Mouse (Mus musculus): ENCODE data around the gene Dolk. TPM values are rescaled to one million over a fixed set of nuclear protein-coding genes. Genes with fewer than 3 reads are reported as not detected.

Gene Dolk
- polyA plus RNA-seq, 1 experiment from 2014 or later, result 27.8 TPM

GRCm38 (mm10) chr2:30299966-30300365 is 13.8 kb upstream of the Dolk start:
- H3K9ac ChIP-seq, result no peak overlapping the region
- H3K4me3 ChIP-seq, result no peak overlapping the region
- H3K4me1 ChIP-seq, result peaks cover 1% of the 10 kb centered on the region
- no peaks in the 10 kb centered on the region for H3K9me3 ChIP-seq
- no peak overlapping the region for H3K27ac ChIP-seq (replicated peaks)
- no peak overlapping the region for H3K4me2 ChIP-seq
- ATAC-seq (ENCODE audit: extremely low read depth, insufficient number of reproducible peaks, low FRiP score, low TSS enrichment), result no peak
- peaks cover 80% of the 10 kb centered on the region for H3K36me3 ChIP-seq
- no peaks in the 10 kb centered on the region for H3K27me3 ChIP-seq (replicated peaks)
- 87% methylated on average over 5 of the region's 5 CpGs for WGBS

GRCm38 (mm10) chr2:30299525-30299924 is 13.4 kb upstream of the Dolk start:
- Histone ChIP-seq H3K9ac (no peak overlapping the region), H3K4me1 (peaks cover 5% of the 10 kb centered on the region), H3K27ac (replicated peaks) (no peak overlapping the region), H3K9me3 (no peaks in the 10 kb centered on the region), H3K4me3 (no peak overlapping the region), H3K27me3 (replicated peaks) (no peaks in the 10 kb centered on the region), H3K4me2 (no peak overlapping the region), H3K36me3 (peaks cover 76% of the 10 kb centered on the region)
- WGBS, result 74% methylated on average over 3 of the region's 3 CpGs
- ATAC-seq (ENCODE audit: extremely low read depth, insufficient number of reproducible peaks, low FRiP score, low TSS enrichment), result no peak

GRCm38 (mm10) chr2:30287027-30287373 is 866 bp upstream of the Dolk start:
- ATAC-seq (ENCODE audit: extremely low read depth, insufficient number of reproducible peaks, low FRiP score, low TSS enrichment), result no peak
- 1% methylated on average over 10 of the region's 10 CpGs for whole genome bisulfite sequencing

GRCm38 (mm10) chr2:30285416-30286181 is 535 bp downstream of the Dolk start:
- Histone ChIP-seq H3K4me2 (peak overlapping the region; percentile 96), H3K4me1 (peaks cover 24% of the 10 kb centered on the region), H3K27ac (replicated peaks) (peak overlapping the region; percentile 67), H3K9me3 (no peaks in the 10 kb centered on the region), H3K4me3 (peak overlapping the region; percentile 96), H3K27me3 (replicated peaks) (no peaks in the 10 kb centered on the region), H3K9ac (peak overlapping the region; percentile 97), H3K36me3 (peaks cover 38% of the 10 kb centered on the region)
- 12% methylated on average over 38 of the region's 38 CpGs for WGBS
- ATAC-seq (ENCODE audit: extremely low read depth, insufficient number of reproducible peaks, low FRiP score, low TSS enrichment), result peak; percentile 47; the same call in 1 of the 2 replicates

More at GRCm38 (mm10) chr2:30287027-30287373, 866 bp upstream of the Dolk start:
- Histone ChIP-seq H3K27ac (replicated peaks) (peak overlapping the region; percentile 72; the same call in 1 of the 2 replicates), H3K36me3 (peaks cover 37% of the 10 kb centered on the region), H3K27me3 (replicated peaks) (no peaks in the 10 kb centered on the region), H3K9me3 (no peaks in the 10 kb centered on the region), H3K4me2 (peak overlapping the region; percentile 96), H3K4me3 (peak overlapping the region; percentile 96), H3K4me1 (peaks cover 24% of the 10 kb centered on the region), H3K9ac (peak overlapping the region; percentile 97)

GRCm38 (mm10) chr2:30285004-30285403 is 1.1 kb downstream of the Dolk start:
- peak overlapping the region; percentile 97 for H3K9ac ChIP-seq
- no peak for ATAC-seq (ENCODE audit: extremely low read depth, insufficient number of reproducible peaks, low FRiP score, low TSS enrichment)
- no peak overlapping the region for H3K27ac ChIP-seq (replicated peaks)
- WGBS, result 85% methylated on average over 5 of the region's 5 CpGs
- no peaks in the 10 kb centered on the region for H3K9me3 ChIP-seq
- H3K4me2 ChIP-seq, result peak overlapping the region; percentile 96
- H3K4me3 ChIP-seq, result peak overlapping the region; percentile 96
- H3K36me3 ChIP-seq, result peaks cover 38% of the 10 kb centered on the region
- no peaks in the 10 kb centered on the region for H3K27me3 ChIP-seq (replicated peaks)
- H3K4me1 ChIP-seq, result peaks cover 24% of the 10 kb centered on the region

- Histone ChIP-seq H3K4me2 (no peak overlapping the region), H3K9ac (no peak overlapping the region), H3K4me3 (no peak overlapping the region), H3K4me1 (peaks cover 24% of the 10 kb centered on the region), H3K27ac (replicated peaks) (no peak overlapping the region), H3K27me3 (replicated peaks) (no peaks in the 10 kb centered on the region), H3K36me3 (peaks cover 29% of the 10 kb centered on the region), H3K9me3 (no peaks in the 10 kb centered on the region)
- WGBS, result 80% methylated on average over 2 of the region's 2 CpGs
- ATAC-seq (ENCODE audit: extremely low read depth, insufficient number of reproducible peaks, low FRiP score, low TSS enrichment), result no peak
Observed at GRCm38 (mm10) chr2:30283193-30283592, 2.9 kb downstream of the Dolk start.

- Histone ChIP-seq H3K27ac (replicated peaks) (no peak overlapping the region), H3K4me2 (no peak overlapping the region), H3K27me3 (replicated peaks) (no peaks in the 10 kb centered on the region), H3K9ac (no peak overlapping the region), H3K9me3 (no peaks in the 10 kb centered on the region), H3K4me3 (no peak overlapping the region), H3K4me1 (peaks cover 11% of the 10 kb centered on the region), H3K36me3 (peaks cover 39% of the 10 kb centered on the region)
- 65% methylated on average over 3 of the region's 3 CpGs for WGBS
- no peak for ATAC-seq (ENCODE audit: extremely low read depth, insufficient number of reproducible peaks, low FRiP score, low TSS enrichment)
Observed at GRCm38 (mm10) chr2:30281651-30282050, 4.5 kb downstream of the Dolk start.

GRCm38 (mm10) chr2:30280743-30281142 is 5.4 kb downstream of the Dolk start, which contains the start of gene Gm28038:
TSS of gene Gm28038 (plus strand) at chr2:30281043.
- Histone ChIP-seq H3K4me3 (no peak within 1 kb of the TSS), H3K27ac (replicated peaks) (no peak within 1 kb of the TSS), H3K4me2 (no peak within 1 kb of the TSS), H3K4me1 (peaks cover 11% of the 10 kb centered on the region), H3K27me3 (replicated peaks) (no peaks in the 10 kb centered on the region), H3K9me3 (no peaks in the 10 kb centered on the region), H3K36me3 (peaks cover 39% of the 10 kb centered on the region), H3K9ac (no peak within 1 kb of the TSS)
- no peak for ATAC-seq (ENCODE audit: extremely low read depth, insufficient number of reproducible peaks, low FRiP score, low TSS enrichment)
- 92% methylated on average over 11 of the region's 11 CpGs for WGBS

GRCm38 (mm10) chr2:30270134-30270533 is 16.0 kb downstream of the Dolk start:
- Histone ChIP-seq H3K27ac (replicated peaks) (peak overlapping the region; percentile 82), H3K9ac (no peak overlapping the region)

GRCm38 (mm10) chr2:30269241-30269990 is 16.7 kb downstream of the Dolk start:
- WGBS, result 81% methylated on average over 17 of the region's 17 CpGs
- no peak for ATAC-seq (ENCODE audit: extremely low read depth, insufficient number of reproducible peaks, low FRiP score, low TSS enrichment)

More at GRCm38 (mm10) chr2:30270134-30270533, 16.0 kb downstream of the Dolk start:
- peaks cover 43% of the 10 kb centered on the region for H3K4me1 ChIP-seq
- H3K4me3 ChIP-seq, result no peak overlapping the region
- H3K27me3 ChIP-seq (replicated peaks), result no peaks in the 10 kb centered on the region
- peak; percentile 47; the same call in 1 of the 2 replicates for ATAC-seq (ENCODE audit: extremely low read depth, insufficient number of reproducible peaks, low FRiP score, low TSS enrichment)
- WGBS, result 18% methylated on average over 1 of the region's 1 CpGs
- no peaks in the 10 kb centered on the region for H3K9me3 ChIP-seq
- no peak overlapping the region for H3K4me2 ChIP-seq
- H3K36me3 ChIP-seq, result peaks cover 18% of the 10 kb centered on the region

GRCm38 (mm10) chr2:30268371-30268770 is 17.8 kb downstream of the Dolk start:
- H3K36me3 ChIP-seq, result peaks cover 30% of the 10 kb centered on the region
- H3K27me3 ChIP-seq (replicated peaks), result no peaks in the 10 kb centered on the region
- no peaks in the 10 kb centered on the region for H3K9me3 ChIP-seq
- H3K4me1 ChIP-seq, result peaks cover 60% of the 10 kb centered on the region
- WGBS, result 46% methylated on average over 4 of the region's 4 CpGs
- no peak for ATAC-seq (ENCODE audit: extremely low read depth, insufficient number of reproducible peaks, low FRiP score, low TSS enrichment)
- no peak overlapping the region for H3K4me3 ChIP-seq
- H3K27ac ChIP-seq (replicated peaks), result peak overlapping the region; percentile 45
- H3K4me2 ChIP-seq, result no peak overlapping the region
- 0 out of 2 replicates have a peak overlapping the region, but pooled peaks have one; percentile 12 for H3K9ac ChIP-seq

More at GRCm38 (mm10) chr2:30269241-30269990, 16.7 kb downstream of the Dolk start:
- peaks cover 50% of the 10 kb centered on the region for H3K4me1 ChIP-seq
- H3K4me2 ChIP-seq, result no peak overlapping the region
- no peaks in the 10 kb centered on the region for H3K27me3 ChIP-seq (replicated peaks)
- peak overlapping the region; percentile 82 for H3K27ac ChIP-seq (replicated peaks)
- H3K4me3 ChIP-seq, result no peak overlapping the region
- H3K9me3 ChIP-seq, result no peaks in the 10 kb centered on the region
- peak overlapping the region; percentile 56 for H3K9ac ChIP-seq
- H3K36me3 ChIP-seq, result peaks cover 21% of the 10 kb centered on the region
